Mouse (Mus musculus): ENCODE results near the gene Rab23.

Rab23 gene

GRCm38 (mm10) chr1:33766520-33767508, 47.1 kb downstream of the Rab23 start:
- DNase-seq (ENCODE audit: low read depth, low spot score), result no peak

- no peak for DNase-seq (ENCODE audit: low read depth, low spot score)
These were observed 48.6 kb downstream of the Rab23 start for GRCm38 (mm10) chr1:33768091-33768787.

GRCm38 (mm10) chr1:33768827-33769226, 49.1 kb downstream of the Rab23 start:
- no peak for DNase-seq (ENCODE audit: low read depth, low spot score)

GRCm38 (mm10) chr1:33771621-33772020, 51.9 kb downstream of the Rab23 start:
- no peak for DNase-seq (ENCODE audit: low read depth, low spot score)

GRCm38 (mm10) chr1:33772106-33772505, 52.4 kb downstream of the Rab23 start:
- DNase-seq (ENCODE audit: low read depth, low spot score), result no peak

GRCm38 (mm10) chr1:33776175-33776611, 56.5 kb downstream of the Rab23 start:
- no peak for DNase-seq (ENCODE audit: low read depth, low spot score)

- no peak for DNase-seq (ENCODE audit: low read depth, low spot score)
These were observed 64.9 kb downstream of the Rab23 start for GRCm38 (mm10) chr1:33784561-33784960.

- no peak for DNase-seq (ENCODE audit: low read depth, low spot score)
These were observed 68.4 kb downstream of the Rab23 start for GRCm38 (mm10) chr1:33788072-33788471.

- no peak for DNase-seq (ENCODE audit: low read depth, low spot score)
These were observed 68.8 kb downstream of the Rab23 start for GRCm38 (mm10) chr1:33788493-33788892.
